Mouse (Mus musculus) frontal cortex, postnatal 36 days (tissue): ENCODE measurements around the gene Meox1.

Experiments
- DNase-seq, 2 experiments: peaks; one replicate each; pipeline ENCODE4 v3.0.0; 2022; ENCODE audit warnings: low spot score in 2 of 2

Meox1 gene

GRCm38 (mm10) chr11:101851042-101851441, 43.1 kb downstream of the Meox1 start:
- DNase-seq, result no peak

GRCm38 (mm10) chr11:101849286-101849685, 44.9 kb downstream of the Meox1 start:
- DNase-seq, result no peak

GRCm38 (mm10) chr11:101847509-101847908, 46.7 kb downstream of the Meox1 start:
- no peak for DNase-seq

GRCm38 (mm10) chr11:101842773-101843163, 51.4 kb downstream of the Meox1 start:
- no peak for DNase-seq

- peak in 1 of 2 experiments; percentile 23 for DNase-seq
Measured at GRCm38 (mm10) chr11:101841998-101842772, 52.0 kb downstream of the Meox1 start.

- no peak for DNase-seq
Measured at GRCm38 (mm10) chr11:101840405-101840804, 53.8 kb downstream of the Meox1 start.

GRCm38 (mm10) chr11:101839426-101839825, 54.7 kb downstream of the Meox1 start:
- DNase-seq, result no peak

GRCm38 (mm10) chr11:101832001-101832400, 62.2 kb downstream of the Meox1 start:
- peak; percentile 29 to 56 for DNase-seq

- DNase-seq, result no peak
Measured at GRCm38 (mm10) chr11:101830616-101831015, 63.6 kb downstream of the Meox1 start.

GRCm38 (mm10) chr11:101830112-101830511, 64.1 kb downstream of the Meox1 start:
- DNase-seq, result no peak

- no peak for DNase-seq
Measured at GRCm38 (mm10) chr11:101828718-101829117, 65.5 kb downstream of the Meox1 start.
